In the genomic region with DNA sequence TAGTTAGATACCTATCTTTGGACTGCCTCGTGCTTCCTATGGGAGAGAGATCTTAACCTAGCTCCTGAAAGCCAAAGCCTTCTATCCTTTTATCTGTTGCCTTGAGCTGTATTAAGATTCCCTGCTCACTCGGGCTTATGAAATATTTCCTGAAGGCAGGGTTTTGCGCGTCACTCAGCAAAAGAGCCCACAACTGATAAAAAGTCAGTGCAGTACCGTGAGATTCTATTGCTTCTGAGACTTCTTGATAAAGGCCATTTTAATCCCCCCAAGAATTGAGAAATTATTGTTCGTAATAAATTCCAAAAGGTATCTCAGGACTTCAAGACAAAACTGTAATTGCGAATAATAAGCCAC, we compare ENCODE assay signal across 7 mouse cellular contexts. TPM values are rescaled to one million over a fixed set of nuclear protein-coding genes. Genes with fewer than 3 reads are reported as not detected.
A peak's percentile ranks its signal among the peaks of the same experiment; 100 is the strongest.
DNase-seq lines count a peak whose midpoint lies in the region; ATAC-seq and TF ChIP-seq lines count a peak whose summit lies in the region.

No protein-coding gene starts in this region.

- no peak overlapping the region; the same call in 1 of the 2 replicates for H3K27ac ChIP-seq in neural tube, embryonic 11.5 days (ENCODE audit: low read depth, low read length)
- H3K27ac ChIP-seq in embryonic fibroblast, embryonic 13.5 days (ENCODE audit: insufficient read depth, low read length) = peak overlapping the region; percentile 68
- H3K27ac ChIP-seq in limb, embryonic 14.5 days (replicated peaks; ENCODE audit: low read depth, low read length) = peak overlapping the region; percentile 67; the same call in 1 of the 2 replicates
- peak overlapping the region; percentile 51 for H3K27ac ChIP-seq in stomach, embryonic 15.5 days

- ATAC-seq in neural tube, embryonic 11.5 days (ENCODE audit: insufficient read depth, low FRiP score, low TSS enrichment) = 0 out of 2 replicates have a peak, but pooled peaks have one; percentile 2
- no peak for ATAC-seq in limb, embryonic 14.5 days (ENCODE audit: low FRiP score, low read depth)
- peak; percentile 27; the same call in 1 of the 2 replicates for ATAC-seq in stomach, embryonic 15.5 days (ENCODE audit: insufficient read depth, low FRiP score, low read depth)

- 43% methylated on average over 7 of the region's 7 CpGs for WGBS in neural tube, embryonic 11.5 days
- 47% methylated on average over 7 of the region's 7 CpGs for WGBS in limb, embryonic 14.5 days
- 30% methylated on average over 7 of the region's 7 CpGs for WGBS in stomach, embryonic 15.5 days

- peak overlapping the region; percentile 56 for H3K4me3 ChIP-seq in neural tube, embryonic 11.5 days (ENCODE audit: low read depth, low read length)
- peak overlapping the region; percentile 67 for H3K4me3 ChIP-seq in embryonic fibroblast, embryonic 13.5 days (ENCODE audit: insufficient read depth, low read length)
- H3K4me3 ChIP-seq in limb, embryonic 14.5 days (replicated peaks; ENCODE audit: low read length) = peak overlapping the region; percentile 52
- H3K4me3 ChIP-seq in stomach, embryonic 15.5 days (replicated peaks) = peak overlapping the region; percentile 60

- no peaks in the 10 kb centered on the region for H3K36me3 ChIP-seq in neural tube, embryonic 11.5 days (ENCODE audit: control insufficient read depth, insufficient read depth, low read length)
- no peaks in the 10 kb centered on the region for H3K36me3 ChIP-seq in limb, embryonic 14.5 days (ENCODE audit: control insufficient read depth, insufficient read depth, low read length)
- H3K36me3 ChIP-seq in stomach, embryonic 15.5 days = no peaks in the 10 kb centered on the region

- peak overlapping the region; percentile 19; the same call in 1 of the 2 replicates for H3K9ac ChIP-seq in neural tube, embryonic 11.5 days (ENCODE audit: low read length)
- peak overlapping the region; percentile 59 for H3K9ac ChIP-seq in limb, embryonic 14.5 days (ENCODE audit: low read depth, low read length, severe bottlenecking)
- peak overlapping the region; percentile 3; the same call in 1 of the 2 replicates for H3K9ac ChIP-seq in stomach, embryonic 15.5 days

- H3K9me3 ChIP-seq in neural tube, embryonic 11.5 days (ENCODE audit: control insufficient read depth, low read length) = no peaks in the 10 kb centered on the region
- no peaks in the 10 kb centered on the region for H3K9me3 ChIP-seq in limb, embryonic 14.5 days (ENCODE audit: control insufficient read depth, low read length)
- no peaks in the 10 kb centered on the region for H3K9me3 ChIP-seq in stomach, embryonic 15.5 days

- peak overlapping the region; percentile 44 for H3K4me2 ChIP-seq in neural tube, embryonic 11.5 days (ENCODE audit: low read depth)
- peak overlapping the region; percentile 57 for H3K4me2 ChIP-seq in limb, embryonic 14.5 days (replicated peaks; ENCODE audit: low read depth, low read length, severe bottlenecking)
- H3K4me2 ChIP-seq in stomach, embryonic 15.5 days = peak overlapping the region; percentile 47

- DNase-seq in neural tube, embryonic 11.5 days (ENCODE audit: low spot score) = no peak
- no peak for DNase-seq in neural tube, embryonic 10.5 days (ENCODE audit: extremely low spot score, low spot score)
- DNase-seq in limb, embryonic 14.5 days (ENCODE audit: low spot score) = no peak
- no peak for DNase-seq in embryo, embryonic 11 days
- no peak for DNase-seq in cerebellum, postnatal 4 days (ENCODE audit: low spot score in 2 of 2)

- H3K27me3 ChIP-seq in neural tube, embryonic 11.5 days (ENCODE audit: control insufficient read depth, insufficient read depth, low read length) = no peaks in the 10 kb centered on the region
- H3K27me3 ChIP-seq in limb, embryonic 14.5 days (ENCODE audit: control insufficient read depth, insufficient read depth, low read length) = no peaks in the 10 kb centered on the region
- no peaks in the 10 kb centered on the region for H3K27me3 ChIP-seq in stomach, embryonic 15.5 days (replicated peaks)

- TF ChIP-seq CTCF in embryonic fibroblast, embryonic 13.5 days (IDR thresholded peaks at IDR 0.05; ENCODE audit: borderline replicate concordance, insufficient read depth, low read length) = no peak

- TF ChIP-seq POLR2A in embryonic fibroblast, embryonic 13.5 days (IDR thresholded peaks at IDR 0.05; ENCODE audit: low read depth, low read length) = no peak
- TF ChIP-seq POLR2A in limb, embryonic 14.5 days (IDR thresholded peaks at IDR 0.05; ENCODE audit: borderline replicate concordance, extremely low read depth, insufficient read depth, insufficient read length) = no peak

- no peaks in the 10 kb centered on the region for H3K4me1 ChIP-seq in neural tube, embryonic 11.5 days (ENCODE audit: control insufficient read depth, insufficient read depth, low read length)
- H3K4me1 ChIP-seq in embryonic fibroblast, embryonic 13.5 days (ENCODE audit: control insufficient read depth, insufficient read depth, low read length) = no peaks in the 10 kb centered on the region
- H3K4me1 ChIP-seq in limb, embryonic 14.5 days (ENCODE audit: control insufficient read depth, insufficient read depth, low read length) = no peaks in the 10 kb centered on the region
- no peaks in the 10 kb centered on the region for H3K4me1 ChIP-seq in stomach, embryonic 15.5 days

RNA-seq across cellular contexts. Expression of a gene that starts 0.6 kb away (rescaled TPM):
- polyA plus RNA-seq in neural tube, embryonic 11.5 days (2014; fragmentation: Nextera tagmentation; extraction: Ambion mirVana) = 28.7 and 31.2 TPM in 2 replicates
- 34.0 and 37.0 TPM in 2 replicates for polyA plus RNA-seq in embryonic fibroblast, embryonic 13.5 days (2011; ENCODE audit: insufficient read length, low read depth, missing spikeins)
- polyA plus RNA-seq in limb, embryonic 14.5 days (2012; rRNA removed) = 5.5 and 6.4 TPM in 2 replicates
- polyA plus RNA-seq in limb, embryonic 14.5 days (2014; fragmentation: Nextera tagmentation; extraction: Ambion mirVana) = 12.9 and 15.4 TPM in 2 replicates
- 13.1 and 14.2 TPM in 2 replicates for polyA plus RNA-seq in stomach, embryonic 15.5 days (2015; fragmentation: Nextera tagmentation; extraction: Ambion mirVana)

Comparison
In these comparisons a context has a peak if more than half of its experiments do, and no peak if none do; other contexts are left out.
1. H3K9ac ChIP-seq: peak in every context shown above with its lines; median percentile 59 in limb, embryonic 14.5 days; 19 in neural tube, embryonic 11.5 days; 3 in stomach, embryonic 15.5 days.